Mouse (Mus musculus) C2C12 (cell line): ENCODE measurements around the gene Paqr7. TPM values are rescaled to one million over a fixed set of nuclear protein-coding genes. Genes with fewer than 3 reads are reported as not detected.

Experiments
- H3K27me3 ChIP-seq: one replicate; pipeline ENCODE4 v1.6.1; 2011; ENCODE audit not compliant: control insufficient read depth, insufficient read depth, insufficient read length
- H3K36me3 ChIP-seq: one replicate; pipeline ENCODE4 v1.6.1; 2011; ENCODE audit not compliant: control insufficient read depth, insufficient read depth
- H3K4me3 ChIP-seq: one replicate; pipeline ENCODE4 v1.5.1; 2011; ENCODE audit warnings: mild to moderate bottlenecking, control low read depth; ENCODE audit not compliant: poor library complexity, insufficient read depth, severe bottlenecking
- H3K79me2 ChIP-seq: one replicate; pipeline ENCODE4 v1.6.1; 2011; ENCODE audit not compliant: control insufficient read depth, insufficient read depth
- H3K79me3 ChIP-seq: one replicate; pipeline ENCODE4 v1.6.1; 2011; ENCODE audit warnings: low read depth, control low read depth
- H3ac ChIP-seq: one replicate; pipeline ENCODE3; 2011; ENCODE audit warnings: low read depth; ENCODE audit not compliant: control insufficient read depth, insufficient read length
- CEBPB ChIP-seq: IDR thresholded peaks from one replicate; pipeline ENCODE4 v1.6.1; 2011; ENCODE audit warnings: low read depth, mild to moderate bottlenecking, control low read depth, moderate library complexity
- CTCF ChIP-seq: IDR thresholded peaks from one replicate; pipeline ENCODE4 v1.5.1; 2011; ENCODE audit not compliant: control insufficient read depth, insufficient read depth, insufficient read length
- FOSL1 ChIP-seq: IDR thresholded peaks from one replicate; pipeline ENCODE4 v1.8.0; 2011; ENCODE audit warnings: mild to moderate bottlenecking, low read length; ENCODE audit not compliant: poor library complexity, insufficient read depth, severe bottlenecking
- MAX ChIP-seq: IDR thresholded peaks from one replicate; pipeline ENCODE4 v1.6.1; 2011; ENCODE audit warnings: mild to moderate bottlenecking, control low read depth
- MYOD1 ChIP-seq: IDR thresholded peaks from one replicate; pipeline ENCODE4 v1.6.1; 2011; ENCODE audit warnings: low read depth; ENCODE audit not compliant: control insufficient read depth, insufficient read length
- MYOG ChIP-seq: IDR thresholded peaks from one replicate; pipeline ENCODE4 v1.6.1; 2011; ENCODE audit not compliant: control insufficient read depth, insufficient read length; ENCODE audit errors: extremely low read depth
- USF1 ChIP-seq: IDR thresholded peaks from one replicate; pipeline ENCODE4 v1.6.1; 2011; ENCODE audit warnings: low read depth, mild to moderate bottlenecking, control low read depth, moderate library complexity
- polyA plus RNA-seq: library from polyadenylated mRNA; unstranded; fragments of >200 nt; fragmentation: generic; extraction: Trizol; gene quantifications from one replicate; pipeline ENCODE4 v1.2.1, GENCODE M21; 2012; ENCODE audit warnings: missing spikeins

The Paqr7 gene
- polyA plus RNA-seq, 1 experiment, result 5.1 TPM

DNA sequence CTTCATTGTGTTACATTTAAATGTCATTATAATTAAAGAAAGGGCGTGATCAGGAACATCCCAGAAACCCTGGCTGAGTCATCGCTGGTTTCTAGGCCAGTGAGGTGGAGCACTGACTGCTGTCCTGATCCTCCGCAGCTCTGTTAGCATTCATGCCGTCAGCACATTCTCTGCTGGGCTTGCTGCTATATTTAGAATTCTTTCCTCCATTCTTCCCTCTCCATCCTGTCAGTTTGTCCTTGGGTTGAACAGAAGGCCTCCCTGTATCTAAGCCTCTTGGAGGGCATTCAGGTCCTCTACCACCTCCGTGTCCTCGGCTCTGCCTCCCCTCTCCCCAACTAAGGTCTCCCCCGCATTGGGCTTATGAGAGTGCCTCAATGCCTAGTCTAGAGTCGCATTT, 20.5 kb downstream of the Paqr7 start:
- Histone ChIP-seq H3K79me3 (peaks cover 42% of the 10 kb centered on the region), H3K36me3 (peaks cover 21% of the 10 kb centered on the region), H3K4me3 (no peak overlapping the region), H3ac (no peak overlapping the region), H3K79me2 (peaks cover 82% of the 10 kb centered on the region), H3K27me3 (no peaks in the 10 kb centered on the region)
- TF ChIP-seq MAX, result no peak
- no peak for TF ChIP-seq FOSL1
- TF ChIP-seq CTCF, result no peak
- no peak for TF ChIP-seq CEBPB
- no peak for TF ChIP-seq MYOD1
- no peak for TF ChIP-seq MYOG
- no peak for TF ChIP-seq USF1

DNA sequence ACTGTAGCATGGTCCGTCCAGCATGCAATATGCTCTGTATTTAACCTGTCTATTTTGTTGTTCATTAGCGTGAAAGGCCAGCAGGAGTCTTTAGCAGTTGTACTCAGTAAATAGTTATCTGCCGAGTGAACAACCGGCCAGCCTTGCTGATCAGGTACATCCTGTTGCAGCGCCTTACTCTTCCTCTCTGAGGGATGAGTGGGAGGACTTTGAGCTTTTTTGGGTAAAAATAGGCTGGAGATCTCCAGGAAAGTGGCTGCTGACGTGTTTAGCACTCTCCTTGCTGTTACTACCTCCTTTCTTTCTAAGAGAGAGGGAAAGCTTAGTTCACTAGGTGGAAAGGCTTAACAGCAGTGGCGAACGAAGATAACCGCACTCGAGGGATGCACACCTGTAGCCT, 21.2 kb downstream of the Paqr7 start:
- no peak overlapping the region for H3ac ChIP-seq
- H3K4me3 ChIP-seq, result no peak overlapping the region
- TF ChIP-seq CEBPB (no peak), MYOD1 (no peak), MAX (no peak), FOSL1 (no peak), MYOG (no peak), USF1 (no peak), CTCF (no peak)
- peaks cover 23% of the 10 kb centered on the region for H3K36me3 ChIP-seq
- no peaks in the 10 kb centered on the region for H3K27me3 ChIP-seq
- peaks cover 41% of the 10 kb centered on the region for H3K79me3 ChIP-seq
- H3K79me2 ChIP-seq, result peaks cover 77% of the 10 kb centered on the region

DNA sequence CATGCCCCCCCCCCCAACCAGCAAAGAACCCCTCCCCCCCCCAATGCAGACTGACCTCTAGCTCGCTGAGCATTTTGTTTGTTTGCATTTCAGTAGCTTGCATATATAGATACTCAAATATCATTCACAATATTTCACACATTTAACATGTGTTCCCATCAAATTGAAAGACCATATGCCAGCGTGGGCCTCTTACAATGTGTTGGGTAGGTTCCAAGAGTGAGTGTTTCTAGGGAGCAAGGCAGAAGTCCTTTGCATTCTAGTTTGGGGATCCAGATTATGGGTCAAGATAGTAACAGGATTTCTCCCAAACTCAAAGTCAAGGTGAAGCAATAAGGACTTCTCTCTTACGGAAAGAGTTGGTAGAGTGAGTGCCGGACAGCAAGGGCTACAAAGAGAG, 22.0 kb downstream of the Paqr7 start:
- no peaks in the 10 kb centered on the region for H3K27me3 ChIP-seq
- H3K4me3 ChIP-seq, result no peak overlapping the region
- TF ChIP-seq MYOD1, result no peak
- peaks cover 31% of the 10 kb centered on the region for H3K36me3 ChIP-seq
- no peak overlapping the region for H3ac ChIP-seq
- peaks cover 37% of the 10 kb centered on the region for H3K79me3 ChIP-seq
- H3K79me2 ChIP-seq, result peaks cover 72% of the 10 kb centered on the region

- no peaks in the 10 kb centered on the region for H3K27me3 ChIP-seq
- TF ChIP-seq CTCF (no peak), MYOG (no peak), MYOD1 (no peak), USF1 (no peak), CEBPB (no peak), MAX (no peak), FOSL1 (no peak)
- peaks cover 29% of the 10 kb centered on the region for H3K36me3 ChIP-seq
- H3K79me2 ChIP-seq, result peaks cover 64% of the 10 kb centered on the region
- no peak overlapping the region for H3ac ChIP-seq
- H3K4me3 ChIP-seq, result no peak overlapping the region
- peaks cover 30% of the 10 kb centered on the region for H3K79me3 ChIP-seq
These were observed 22.8 kb downstream of the Paqr7 start for GRCm38 (mm10) chr4:134519281-134519680.

DNA sequence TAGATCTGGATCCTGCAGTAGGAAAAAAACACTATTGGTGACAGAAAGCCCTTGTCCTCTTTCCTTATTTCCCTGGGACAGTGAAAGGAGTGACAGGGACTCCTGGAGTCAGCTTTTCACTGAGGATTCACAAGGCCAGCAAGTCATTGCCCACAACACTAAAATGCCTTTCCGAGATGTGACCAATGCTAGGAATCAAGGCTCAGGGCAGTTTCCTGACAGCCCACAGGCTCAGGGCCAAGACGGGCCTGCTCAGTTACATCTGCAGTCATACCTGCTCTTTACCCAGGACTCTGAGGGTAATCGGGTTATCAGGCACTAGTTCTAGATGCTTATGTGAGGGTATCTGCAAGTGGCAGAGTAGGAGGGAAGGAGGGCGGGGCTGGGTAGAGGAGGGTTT, 26.9 kb downstream of the Paqr7 start:
- no peaks in the 10 kb centered on the region for H3K27me3 ChIP-seq
- TF ChIP-seq CTCF, result no peak
- no peak for TF ChIP-seq MYOD1
- no peak for TF ChIP-seq MAX
- TF ChIP-seq FOSL1, result no peak
- TF ChIP-seq USF1, result no peak
- no peak for TF ChIP-seq CEBPB
- no peak for TF ChIP-seq MYOG
- H3K79me3 ChIP-seq, result peaks cover 13% of the 10 kb centered on the region
- H3ac ChIP-seq, result no peak overlapping the region
- peaks cover 23% of the 10 kb centered on the region for H3K79me2 ChIP-seq
- peaks cover 63% of the 10 kb centered on the region for H3K36me3 ChIP-seq
- H3K4me3 ChIP-seq, result no peak overlapping the region

DNA sequence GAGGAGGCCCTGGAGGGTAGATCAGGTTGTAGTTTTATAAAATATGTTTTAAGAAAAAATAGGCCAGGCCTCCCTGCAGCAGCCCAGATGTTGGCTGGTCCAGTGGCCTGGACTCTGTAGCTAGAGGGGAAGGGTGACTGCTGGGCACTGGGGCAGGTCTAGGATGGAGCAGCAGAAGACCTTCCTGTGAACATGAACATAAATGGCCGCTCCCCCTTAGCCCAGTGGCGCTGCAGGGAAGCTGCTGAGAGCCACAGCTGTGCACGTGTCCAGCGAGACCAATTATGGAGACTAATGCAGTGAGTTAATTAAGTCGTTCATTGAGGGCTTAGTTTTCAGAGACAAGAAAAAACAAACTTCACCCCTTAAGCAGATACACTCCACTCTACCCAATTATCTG, 29.3 kb downstream of the Paqr7 start:
- Histone ChIP-seq H3K79me2 (peaks cover under 1% of the 10 kb centered on the region), H3ac (no peak overlapping the region), H3K4me3 (no peak overlapping the region), H3K27me3 (no peaks in the 10 kb centered on the region), H3K79me3 (peaks cover 3% of the 10 kb centered on the region), H3K36me3 (peaks cover 68% of the 10 kb centered on the region)
- TF ChIP-seq FOSL1, result no peak
- no peak for TF ChIP-seq CEBPB
- TF ChIP-seq MYOG, result no peak
- TF ChIP-seq MYOD1, result no peak
- no peak for TF ChIP-seq USF1
- TF ChIP-seq MAX, result no peak
- no peak for TF ChIP-seq CTCF
